Mouse (Mus musculus) ES-CJ7 (cell line): ENCODE results near the gene Chuk.
"Not testable (repeated sequence)": the region's sequence is repeated elsewhere in the genome, so short reads cannot be mapped to it uniquely, and the experiment has no call there.

Experiments
- DNase-seq: peaks from one replicate; pipeline ENCODE4 v3.0.0; 2011; ENCODE audit warnings: low read depth, low spot score

The Chuk gene

GRCm38 (mm10) chr19:44106831-44107660 is at the start of gene Chuk:
Gene Chuk, minus strand, starts transcription at chr19:44107480.
- peak; percentile 92 for DNase-seq

DNA sequence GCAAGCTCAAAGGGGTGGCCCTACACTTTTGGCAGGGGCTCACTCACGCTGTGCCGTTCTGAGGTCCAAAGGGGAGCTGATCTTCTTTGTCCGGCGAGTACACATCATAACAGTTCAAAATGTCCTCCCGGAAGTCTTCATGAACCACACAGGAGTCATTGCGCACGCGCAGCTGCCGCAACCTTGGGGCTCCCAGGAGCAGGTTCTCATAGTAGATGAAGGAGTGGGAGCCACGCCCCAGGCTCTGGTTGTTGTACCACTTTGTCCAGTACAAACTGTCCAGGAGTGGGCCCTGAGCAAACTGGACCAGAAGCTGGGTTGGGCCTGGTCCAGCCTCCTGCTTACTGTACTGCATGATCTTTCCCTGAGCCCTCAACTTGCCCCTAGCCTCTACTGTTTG is 49.7 kb upstream of the Chuk start:
- DNase-seq = no peak

- peak; percentile 61 for DNase-seq
Observed at GRCm38 (mm10) chr19:44153781-44154180, 46.5 kb upstream of the Chuk start.

DNA sequence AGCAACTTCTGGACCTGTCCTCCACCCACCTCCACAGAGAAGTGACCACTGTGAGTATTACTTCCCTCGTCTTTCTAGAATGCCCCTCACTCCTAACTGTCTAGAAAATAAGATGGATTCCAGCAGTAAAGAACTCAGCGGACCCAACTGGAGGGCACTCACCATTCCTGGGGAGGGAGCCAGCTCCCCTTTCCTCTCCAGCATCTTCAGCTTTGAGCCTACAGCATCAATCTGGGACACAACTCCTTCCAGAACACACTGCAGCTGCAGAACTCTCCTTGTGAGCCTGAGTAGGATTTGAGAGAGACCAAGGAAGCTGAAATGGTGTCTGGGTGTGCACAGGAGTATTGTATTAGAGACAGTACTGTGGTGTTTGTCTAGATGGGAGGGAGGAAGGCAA is 41.7 kb upstream of the Chuk start:
- DNase-seq = no peak

DNA sequence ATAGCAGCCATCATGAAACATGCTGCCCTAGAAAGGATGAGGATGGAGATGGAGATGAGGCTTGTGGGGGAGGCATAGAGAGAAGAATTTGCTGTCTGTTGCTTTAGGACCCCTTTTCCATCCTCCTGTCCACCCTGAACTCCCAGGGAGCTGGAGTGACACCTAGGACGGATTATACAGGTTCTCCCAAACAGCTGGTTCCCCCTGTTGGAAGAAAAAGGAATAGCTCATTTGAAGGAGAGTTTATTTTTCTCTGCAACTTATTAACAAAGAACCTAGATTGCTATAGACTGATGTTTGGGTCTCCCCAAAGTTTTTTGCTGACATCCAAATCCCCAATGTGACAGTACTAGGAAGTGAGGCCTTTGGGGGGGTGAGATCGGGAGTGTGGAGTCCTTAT is 41.1 kb upstream of the Chuk start:
- no peak for DNase-seq

DNA sequence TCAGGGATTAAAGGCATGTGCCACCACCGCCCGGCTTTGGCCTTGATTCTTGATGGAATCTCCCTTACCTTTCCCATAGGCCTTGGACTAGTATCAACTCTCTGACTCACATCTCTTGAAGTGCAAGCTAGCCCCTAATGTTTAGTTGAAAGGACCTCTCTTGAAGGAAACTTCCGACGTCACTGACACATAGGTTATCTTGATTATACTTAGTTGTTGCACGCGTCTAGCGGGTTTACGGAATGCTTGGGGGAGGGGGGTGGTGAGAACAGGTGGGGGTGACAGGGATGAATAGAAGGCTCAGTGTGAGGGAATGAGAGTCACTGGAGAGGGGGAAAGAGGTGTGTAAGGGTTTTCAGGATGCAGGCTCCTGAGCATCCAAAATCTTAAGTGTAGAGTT is 39.7 kb upstream of the Chuk start:
- no peak for DNase-seq

- no peak for DNase-seq
Observed at GRCm38 (mm10) chr19:44146568-44146879, 39.2 kb upstream of the Chuk start.

DNA sequence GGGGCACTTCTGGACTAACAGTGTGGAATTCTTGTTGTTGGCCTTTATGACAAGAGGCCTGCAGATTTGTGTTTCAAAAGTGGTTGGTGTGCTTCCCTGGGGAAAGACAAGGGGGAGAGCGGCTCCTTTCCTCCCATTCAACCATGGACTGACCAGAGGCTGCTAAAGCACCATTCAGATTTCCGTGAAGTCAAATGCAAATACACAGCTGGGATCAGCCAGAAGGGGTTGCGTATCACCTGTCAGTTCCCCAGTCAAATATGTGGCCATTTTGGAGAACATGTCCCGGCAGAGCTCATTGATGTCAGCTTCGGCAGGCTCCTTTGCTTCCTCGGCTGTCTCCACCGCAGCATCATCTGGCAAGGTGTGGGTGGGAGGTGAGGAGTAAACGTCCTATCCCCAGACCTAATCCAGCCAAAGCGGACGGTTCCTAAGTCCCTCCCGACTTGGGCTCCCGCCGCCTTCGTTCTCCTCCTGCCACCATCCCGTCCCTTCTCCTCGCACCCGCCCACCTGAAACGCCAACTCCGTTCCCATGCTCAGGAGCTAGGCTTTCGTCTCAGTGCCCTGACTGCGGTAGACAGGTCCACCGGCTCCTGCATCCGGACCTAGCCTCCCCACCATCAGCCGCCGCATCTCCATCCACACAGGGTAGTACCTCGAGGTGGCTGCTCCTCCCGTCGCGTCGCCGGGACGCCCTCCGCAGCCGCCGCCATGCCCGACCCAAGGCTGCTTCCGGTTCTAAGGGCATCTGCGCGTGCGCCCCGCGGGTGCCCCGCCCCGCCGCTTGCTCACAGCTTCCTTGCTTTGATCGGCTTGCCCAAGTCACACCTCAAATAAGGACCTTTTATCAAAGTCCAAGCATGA is 38.7 kb upstream of the Chuk start, which contains the start of gene Bloc1s2:
Bloc1s2 (minus strand) TSS at position 745 of the 866 bp plus-strand sequence.
- peak; percentile 85 for DNase-seq

GRCm38 (mm10) chr19:44144366-44144765 is 37.1 kb upstream of the Chuk start:
- DNase-seq = no peak

GRCm38 (mm10) chr19:44135960-44136485 is 28.7 kb upstream of the Chuk start:
- DNase-seq = no peak

DNA sequence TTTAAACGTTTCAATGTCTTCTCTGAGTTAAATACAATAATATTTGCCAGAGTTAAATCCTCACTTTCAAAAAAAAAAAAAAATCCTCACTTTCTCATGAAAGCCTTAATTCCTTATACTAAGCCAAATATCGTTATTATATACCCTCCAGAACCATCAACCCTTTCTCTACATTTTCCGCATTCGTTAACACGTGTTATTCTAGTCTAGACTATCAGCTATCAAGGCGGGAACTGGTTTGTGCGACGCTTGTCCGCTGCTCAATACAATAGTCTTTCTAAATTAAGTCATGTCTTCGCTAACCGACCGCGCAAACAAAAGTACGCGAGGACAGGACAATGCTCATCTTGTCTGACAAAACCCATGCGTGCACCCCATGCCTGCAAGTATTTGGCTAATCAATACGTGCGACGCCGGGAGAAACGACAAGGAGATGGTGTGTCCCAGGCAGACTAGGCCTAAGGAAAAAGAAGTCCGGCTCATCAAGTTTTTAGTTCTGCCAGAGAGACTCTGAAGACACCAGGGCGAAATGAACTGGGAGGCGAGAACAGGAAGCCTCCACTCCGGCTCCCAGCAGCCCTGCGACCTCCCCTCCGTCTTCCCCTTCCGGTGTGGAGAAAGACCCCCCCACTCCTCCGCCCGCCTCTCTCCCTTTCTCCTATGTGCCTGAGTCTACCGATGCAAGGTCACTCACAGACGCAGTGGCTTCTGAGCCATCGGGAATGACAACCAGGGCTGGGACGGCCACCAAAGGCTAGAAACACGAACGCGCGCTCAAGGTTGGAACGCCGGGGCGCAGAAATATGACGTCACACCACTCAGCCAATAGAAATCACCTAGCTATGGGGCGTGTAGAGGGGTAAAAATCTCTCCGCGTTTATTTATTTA is 28.0 kb upstream of the Chuk start, which contains the start of gene Cwf19l1:
Cwf19l1 (minus strand) TSS at position 805 of the 888 bp plus-strand sequence.
- peak; percentile 88 for DNase-seq

- no peak for DNase-seq
Observed at GRCm38 (mm10) chr19:44132917-44133316, 25.6 kb upstream of the Chuk start.

DNA sequence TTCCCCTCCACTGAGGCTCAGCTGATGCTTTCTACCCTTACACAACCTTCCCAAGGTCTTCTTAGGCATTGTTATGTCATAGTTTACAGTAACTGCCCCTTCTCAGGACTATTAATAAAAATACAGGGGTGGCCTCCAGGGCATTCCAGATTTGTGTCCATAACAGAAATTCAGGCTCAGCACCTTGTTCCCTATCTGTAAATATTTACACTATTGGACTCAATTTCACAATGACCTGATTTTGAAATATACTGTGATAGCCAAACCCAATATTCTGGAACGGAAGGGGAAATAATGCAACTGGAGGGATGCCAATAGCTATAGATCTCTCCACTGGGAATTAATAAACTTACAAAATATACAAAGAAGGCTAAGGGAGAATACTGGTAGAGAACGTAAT is 21.3 kb upstream of the Chuk start:
- no peak for DNase-seq

DNA sequence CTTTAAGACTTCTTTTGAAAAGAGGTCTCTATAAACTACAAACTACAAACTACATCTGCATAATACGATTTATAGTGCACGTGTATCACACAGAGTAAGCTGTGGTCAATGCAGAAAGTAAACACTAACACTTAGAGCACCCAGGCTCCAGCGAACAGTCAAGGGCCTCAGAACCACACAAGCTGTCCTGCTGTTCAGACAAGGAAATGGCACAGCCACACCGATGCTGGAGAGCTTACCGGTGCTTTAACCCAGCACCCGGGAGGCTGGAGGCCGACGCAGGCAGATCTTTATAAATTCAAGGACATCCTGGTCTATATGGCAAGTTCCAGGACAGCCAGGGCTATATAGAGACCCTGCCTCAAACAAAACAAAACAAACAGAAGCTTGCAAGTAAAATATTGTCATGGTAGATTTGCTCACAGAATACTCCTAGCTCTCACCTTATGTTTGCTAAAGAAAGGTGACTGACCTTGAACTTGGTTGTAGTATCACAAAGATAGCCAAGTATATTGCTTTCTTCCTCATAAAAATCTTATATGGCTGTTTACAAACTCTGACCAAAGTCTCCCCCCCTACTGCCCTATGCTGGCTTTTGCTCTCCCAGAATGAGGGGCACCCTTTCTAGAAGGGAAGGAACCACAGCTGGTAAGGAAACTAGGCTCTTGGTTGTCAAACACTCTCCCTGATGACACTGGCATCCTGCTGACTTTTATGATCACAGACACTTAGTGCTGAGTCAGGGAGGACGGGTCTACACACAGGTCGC is 20.6 kb upstream of the Chuk start:
- DNase-seq = no peak

DNA sequence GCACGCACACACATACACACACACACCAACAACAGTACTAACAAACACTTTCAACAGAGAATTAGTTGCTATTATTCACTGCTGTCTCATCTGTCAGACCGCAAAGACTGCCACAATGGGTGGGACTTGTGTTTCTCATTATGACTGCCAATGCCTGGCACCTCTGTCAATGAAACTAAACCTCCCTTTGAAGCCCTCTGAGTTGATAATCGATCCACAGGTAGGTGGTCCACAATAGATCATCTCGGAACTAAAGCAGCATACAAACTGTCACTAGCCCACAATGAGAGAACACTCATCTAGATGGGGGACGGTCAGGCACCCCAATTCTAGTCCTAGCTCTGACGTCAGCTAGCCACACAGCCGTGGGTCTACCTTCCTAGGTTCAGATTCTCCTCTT is 13.9 kb upstream of the Chuk start:
- DNase-seq = no peak

GRCm38 (mm10) chr19:44120686-44121085 is 13.4 kb upstream of the Chuk start:
- not testable (repeated sequence) for DNase-seq

GRCm38 (mm10) chr19:44117793-44118192 is 10.5 kb upstream of the Chuk start:
- no peak for DNase-seq

DNA sequence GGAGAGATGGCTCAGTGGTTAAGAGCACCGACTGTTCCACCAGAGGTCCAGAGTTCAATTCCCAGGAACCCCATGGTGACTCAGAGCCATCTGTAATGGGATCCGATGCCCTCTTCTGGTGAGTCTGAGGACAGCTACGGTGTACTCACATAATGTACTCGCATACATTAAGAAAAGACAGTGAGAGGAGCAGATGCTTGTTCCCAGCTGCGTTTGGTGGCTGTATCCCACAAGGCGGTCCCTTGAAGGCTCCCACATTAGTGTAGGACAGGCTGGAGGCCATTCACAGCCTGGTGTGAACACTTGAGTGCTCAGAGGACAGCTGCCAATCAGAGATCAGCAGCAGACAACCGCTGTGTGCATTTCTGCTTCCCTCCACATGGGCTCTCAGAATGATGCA is 4.4 kb upstream of the Chuk start:
- DNase-seq = peak; percentile 68

- DNase-seq = no peak
Observed at GRCm38 (mm10) chr19:44110356-44110755, 3.1 kb upstream of the Chuk start.

DNA sequence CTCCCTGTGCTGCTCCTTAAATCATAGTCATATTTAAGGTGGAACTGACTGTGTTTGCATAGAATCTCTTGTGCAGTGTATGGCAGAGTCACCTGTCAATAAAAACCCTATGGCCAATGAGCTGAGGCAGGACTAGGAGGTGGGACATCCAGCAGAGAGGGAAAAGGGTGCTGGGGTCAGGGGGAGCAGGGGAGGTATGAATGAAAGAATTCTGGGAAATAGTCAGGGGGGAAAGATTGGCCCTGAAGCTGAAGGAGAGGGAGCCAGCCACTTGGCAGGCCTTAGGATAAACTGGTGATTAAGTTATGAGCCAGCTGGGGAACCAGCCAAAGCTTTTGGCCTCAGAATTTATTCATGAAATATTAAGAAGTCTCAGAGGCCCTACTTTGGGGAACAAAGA is 1.7 kb upstream of the Chuk start:
- no peak for DNase-seq
